ENCODE assay signal across 8 mouse cellular contexts in the genomic region with DNA sequence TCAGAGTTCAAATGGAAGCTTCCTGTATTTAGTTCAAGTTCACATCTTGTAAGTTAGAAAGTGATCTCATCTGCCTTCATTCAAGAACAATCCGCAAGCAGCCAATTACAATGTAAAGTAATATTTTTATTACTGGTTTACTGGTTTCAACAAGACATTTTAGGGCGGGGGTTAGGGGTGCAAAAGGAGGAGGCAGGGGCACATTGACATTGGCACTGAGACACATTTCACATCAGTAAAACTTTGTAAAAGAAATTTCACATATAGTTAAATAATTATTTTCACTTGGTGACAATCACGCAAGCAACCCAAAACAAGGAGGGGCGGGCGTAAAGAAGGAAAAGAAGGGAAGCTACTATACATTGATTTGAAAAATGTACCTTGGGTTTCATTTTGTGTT. TPM values are rescaled to one million over a fixed set of nuclear protein-coding genes. Genes with fewer than 3 reads are reported as not detected.
DNase-seq lines count a peak whose midpoint lies in the region; ATAC-seq and TF ChIP-seq lines count a peak whose summit lies in the region.

No protein-coding gene starts in this region.

- no peak overlapping the region for H3K27ac ChIP-seq in thymus, adult 2 months (ENCODE audit: control insufficient read depth, insufficient read depth, low read length)
- H3K27ac ChIP-seq in liver, embryonic 12.5 days = no peak overlapping the region

- H3K4me1 ChIP-seq in thymus, adult 2 months (replicated peaks; ENCODE audit: control insufficient read depth, insufficient read depth, low read length) = peaks cover 15% of the 10 kb centered on the region
- peaks cover 29% of the 10 kb centered on the region for H3K4me1 ChIP-seq in liver, embryonic 12.5 days

- H3K9ac ChIP-seq in liver, embryonic 12.5 days = no peak overlapping the region

- no peaks in the 10 kb centered on the region for H3K36me3 ChIP-seq in thymus, adult 2 months (ENCODE audit: control insufficient read depth, insufficient read depth, low read length)
- H3K36me3 ChIP-seq in liver, embryonic 12.5 days = no peaks in the 10 kb centered on the region

- DNase-seq in CD4-positive, CD25-positive, alpha-beta regulatory T cell, adult 2 months (ENCODE audit: low read depth, low spot score) = peak; percentile 3
- peak; percentile 14 for DNase-seq in thymus, postnatal 25 days
- no peak for DNase-seq in thymus, adult 2 months
- no peak for DNase-seq in adrenal gland, postnatal 10 days
- DNase-seq in frontal cortex, postnatal 25 days (ENCODE audit: low spot score in 2 of 2) = no peak
- no peak for DNase-seq in left cerebral cortex, adult 9 months (ENCODE audit: low spot score in 2 of 2)

- peak overlapping the region; percentile 62 for H3K4me2 ChIP-seq in liver, embryonic 12.5 days

- WGBS in thymus, adult 2 months = 38% methylated on average over 5 of the region's 5 CpGs
- 26% methylated on average over 5 of the region's 5 CpGs for WGBS in liver, embryonic 12.5 days (ENCODE audit: insufficient replicate concordance)

- no peaks in the 10 kb centered on the region for H3K9me3 ChIP-seq in liver, embryonic 12.5 days (replicated peaks)

- no peak for TF ChIP-seq CTCF in thymus, adult 2 months (IDR thresholded peaks at IDR 0.05; ENCODE audit: borderline replicate concordance, control insufficient read depth, extremely low read depth, insufficient read depth, low read length, poor library complexity)

- no peak for TF ChIP-seq POLR2A in thymus, adult 2 months (IDR thresholded peaks at IDR 0.05; ENCODE audit: control insufficient read depth, extremely low read depth, insufficient read depth, low read length, poor library complexity)

- ATAC-seq in CD4-positive, CD25-positive, alpha-beta regulatory T cell, adult 4 months = no peak
- ATAC-seq in liver, embryonic 12.5 days = no peak

- H3K27me3 ChIP-seq in thymus, adult 2 months (ENCODE audit: control insufficient read depth, insufficient read depth, low read length) = peaks cover 10% of the 10 kb centered on the region
- peaks cover 52% of the 10 kb centered on the region for H3K27me3 ChIP-seq in liver, embryonic 12.5 days (replicated peaks)

- no peak overlapping the region for H3K4me3 ChIP-seq in thymus, adult 2 months (ENCODE audit: control insufficient read depth, insufficient read depth, low read length)
- H3K4me3 ChIP-seq in liver, embryonic 12.5 days = peak overlapping the region; percentile 47

RNA-seq across cellular contexts. Expression of gene Mab21l2, which starts 2.5 kb away (rescaled TPM):
- under 1 TPM; 0.32 to 0.44 TPM for polyA plus RNA-seq in CD4-positive, CD25-positive, alpha-beta regulatory T cell, adult 4 months (2017; shearing (Covaris generic))
- 0.14 and 0.16 TPM in 2 replicates for polyA plus RNA-seq in thymus, adult 2 months (2012; rRNA removed)
- 2.0 and 2.9 TPM in 2 replicates for polyA plus RNA-seq in liver, embryonic 12.5 days (2016; fragmentation: Nextera tagmentation; extraction: Ambion mirVana)
- total RNA-seq in adrenal gland, postnatal 10 days (2021) = 1 to 10 TPM; 6.6 to 8.0 TPM

Comparison
In these comparisons a context has a peak if more than half of its experiments do, and no peak if none do; other contexts are left out.
1. DNase-seq: peak in CD4-positive, CD25-positive, alpha-beta regulatory T cell, adult 2 months (single experiment) and thymus, postnatal 25 days (single experiment); none in thymus, adult 2 months (single experiment), adrenal gland, postnatal 10 days (single experiment), frontal cortex, postnatal 25 days (0 of 2) and left cerebral cortex, adult 9 months (0 of 2).